Mouse (Mus musculus): ENCODE results near the gene Pde4d. TPM values are rescaled to one million over a fixed set of nuclear protein-coding genes. Genes with fewer than 3 reads are reported as not detected.

Pde4d gene
- polyA plus RNA-seq, 1 experiment: not detected

- Histone ChIP-seq H3K4me1 (ENCODE audit: control insufficient read depth, insufficient read depth, low read length) (no peaks in the 10 kb centered on the region), H3K4me3 (ENCODE audit: insufficient read depth, low read depth, low read length) (no peak overlapping the region), H3K27ac (ENCODE audit: insufficient read depth, low read depth, low read length) (no peak overlapping the region)
- TF ChIP-seq POLR2A (IDR thresholded peaks at IDR 0.05; ENCODE audit: insufficient read depth, low read depth, low read length): no peak
- no peak for TF ChIP-seq CTCF (IDR thresholded peaks at IDR 0.05; ENCODE audit: insufficient read depth, low read depth, low read length)
- WGBS: 97% methylated on average over 1 of the region's 1 CpGs
These were observed 384.4 kb downstream of the Pde4d start for GRCm38 (mm10) chr13:108834197-108834596.

GRCm38 (mm10) chr13:108836314-108836713, 386.6 kb downstream of the Pde4d start:
- no peak for TF ChIP-seq POLR2A (IDR thresholded peaks at IDR 0.05; ENCODE audit: insufficient read depth, low read depth, low read length)
- no peak for TF ChIP-seq CTCF (IDR thresholded peaks at IDR 0.05; ENCODE audit: insufficient read depth, low read depth, low read length)
- Histone ChIP-seq H3K27ac (ENCODE audit: insufficient read depth, low read depth, low read length) (no peak overlapping the region), H3K4me3 (ENCODE audit: insufficient read depth, low read depth, low read length) (no peak overlapping the region), H3K4me1 (ENCODE audit: control insufficient read depth, insufficient read depth, low read length) (no peaks in the 10 kb centered on the region)
- 72% methylated on average over 3 of the region's 3 CpGs for WGBS

- TF ChIP-seq POLR2A (IDR thresholded peaks at IDR 0.05; ENCODE audit: insufficient read depth, low read depth, low read length) (no peak), CTCF (IDR thresholded peaks at IDR 0.05; ENCODE audit: insufficient read depth, low read depth, low read length) (no peak)
- WGBS: 59% methylated on average over 7 of the region's 7 CpGs
- Histone ChIP-seq H3K4me3 (ENCODE audit: insufficient read depth, low read depth, low read length) (no peak overlapping the region), H3K27ac (ENCODE audit: insufficient read depth, low read depth, low read length) (no peak overlapping the region), H3K4me1 (ENCODE audit: control insufficient read depth, insufficient read depth, low read length) (no peaks in the 10 kb centered on the region)
These were observed 389.4 kb downstream of the Pde4d start for GRCm38 (mm10) chr13:108839142-108839541.

GRCm38 (mm10) chr13:108854090-108854489, 404.3 kb downstream of the Pde4d start:
- no peak overlapping the region for H3K4me3 ChIP-seq (ENCODE audit: insufficient read depth, low read depth, low read length)
- WGBS: 70% methylated on average over 5 of the region's 5 CpGs
- H3K4me1 ChIP-seq (ENCODE audit: control insufficient read depth, insufficient read depth, low read length): no peaks in the 10 kb centered on the region
- H3K27ac ChIP-seq (ENCODE audit: insufficient read depth, low read depth, low read length): no peak overlapping the region
- TF ChIP-seq POLR2A (IDR thresholded peaks at IDR 0.05; ENCODE audit: insufficient read depth, low read depth, low read length) (no peak), CTCF (IDR thresholded peaks at IDR 0.05; ENCODE audit: insufficient read depth, low read depth, low read length) (no peak)

- no peak overlapping the region for H3K4me3 ChIP-seq (ENCODE audit: insufficient read depth, low read depth, low read length)
- H3K4me1 ChIP-seq (ENCODE audit: control insufficient read depth, insufficient read depth, low read length): no peaks in the 10 kb centered on the region
- WGBS: 76% methylated on average over 6 of the region's 6 CpGs
- no peak overlapping the region for H3K27ac ChIP-seq (ENCODE audit: insufficient read depth, low read depth, low read length)
- TF ChIP-seq CTCF (IDR thresholded peaks at IDR 0.05; ENCODE audit: insufficient read depth, low read depth, low read length) (no peak), POLR2A (IDR thresholded peaks at IDR 0.05; ENCODE audit: insufficient read depth, low read depth, low read length) (no peak)
These were observed 407.2 kb downstream of the Pde4d start for GRCm38 (mm10) chr13:108856776-108857435.

GRCm38 (mm10) chr13:108859336-108859735, 409.6 kb downstream of the Pde4d start:
- no peaks in the 10 kb centered on the region for H3K4me1 ChIP-seq (ENCODE audit: control insufficient read depth, insufficient read depth, low read length)
- TF ChIP-seq POLR2A (IDR thresholded peaks at IDR 0.05; ENCODE audit: insufficient read depth, low read depth, low read length): no peak
- TF ChIP-seq CTCF (IDR thresholded peaks at IDR 0.05; ENCODE audit: insufficient read depth, low read depth, low read length): no peak
- H3K27ac ChIP-seq (ENCODE audit: insufficient read depth, low read depth, low read length): no peak overlapping the region
- WGBS: 85% methylated on average over 3 of the region's 3 CpGs
- no peak overlapping the region for H3K4me3 ChIP-seq (ENCODE audit: insufficient read depth, low read depth, low read length)

- H3K4me1 ChIP-seq (ENCODE audit: control insufficient read depth, insufficient read depth, low read length): no peaks in the 10 kb centered on the region
- TF ChIP-seq POLR2A (IDR thresholded peaks at IDR 0.05; ENCODE audit: insufficient read depth, low read depth, low read length): no peak
- TF ChIP-seq CTCF (IDR thresholded peaks at IDR 0.05; ENCODE audit: insufficient read depth, low read depth, low read length): no peak
- no peak overlapping the region for H3K4me3 ChIP-seq (ENCODE audit: insufficient read depth, low read depth, low read length)
- no peak overlapping the region for H3K27ac ChIP-seq (ENCODE audit: insufficient read depth, low read depth, low read length)
- WGBS: 72% methylated on average over 7 of the region's 7 CpGs
These were observed 411.0 kb downstream of the Pde4d start for GRCm38 (mm10) chr13:108860737-108861136.

- no peaks in the 10 kb centered on the region for H3K4me1 ChIP-seq (ENCODE audit: control insufficient read depth, insufficient read depth, low read length)
- no peak for TF ChIP-seq CTCF (IDR thresholded peaks at IDR 0.05; ENCODE audit: insufficient read depth, low read depth, low read length)
- no peak for TF ChIP-seq POLR2A (IDR thresholded peaks at IDR 0.05; ENCODE audit: insufficient read depth, low read depth, low read length)
- H3K4me3 ChIP-seq (ENCODE audit: insufficient read depth, low read depth, low read length): no peak overlapping the region
- 96% methylated on average over 7 of the region's 7 CpGs for WGBS
- no peak overlapping the region for H3K27ac ChIP-seq (ENCODE audit: insufficient read depth, low read depth, low read length)
These were observed 412.0 kb downstream of the Pde4d start for GRCm38 (mm10) chr13:108861707-108862106.

- TF ChIP-seq POLR2A (IDR thresholded peaks at IDR 0.05; ENCODE audit: insufficient read depth, low read depth, low read length) (no peak), CTCF (IDR thresholded peaks at IDR 0.05; ENCODE audit: insufficient read depth, low read depth, low read length) (no peak)
- Histone ChIP-seq H3K27ac (ENCODE audit: insufficient read depth, low read depth, low read length) (no peak overlapping the region), H3K4me3 (ENCODE audit: insufficient read depth, low read depth, low read length) (no peak overlapping the region), H3K4me1 (ENCODE audit: control insufficient read depth, insufficient read depth, low read length) (no peaks in the 10 kb centered on the region)
- WGBS: 85% methylated on average over 5 of the region's 5 CpGs
These were observed 412.4 kb downstream of the Pde4d start for GRCm38 (mm10) chr13:108862173-108862572.
